Mouse (Mus musculus) adrenal gland, postnatal 25 days (tissue): ENCODE measurements around the gene Cldn3. TPM values are rescaled to one million over a fixed set of nuclear protein-coding genes. Genes with fewer than 3 reads are reported as not detected.

Experiments used
- DNase-seq: peaks from one replicate; pipeline ENCODE4 v3.0.0; 2021; ENCODE audit warnings: mixed read lengths
- total RNA-seq: library from RNA; stranded (reverse); gene quantifications from 2 replicates; pipeline ENCODE4 v1.2.3, GENCODE M21; 2021

Cldn3 gene
- total RNA-seq, 1 experiment from 2014 or later, result 1.0 TPM

GRCm38 (mm10) chr5:135007802-135008571 lies 22.0 kb downstream of the Cldn3 start:
- no peak for DNase-seq

DNA sequence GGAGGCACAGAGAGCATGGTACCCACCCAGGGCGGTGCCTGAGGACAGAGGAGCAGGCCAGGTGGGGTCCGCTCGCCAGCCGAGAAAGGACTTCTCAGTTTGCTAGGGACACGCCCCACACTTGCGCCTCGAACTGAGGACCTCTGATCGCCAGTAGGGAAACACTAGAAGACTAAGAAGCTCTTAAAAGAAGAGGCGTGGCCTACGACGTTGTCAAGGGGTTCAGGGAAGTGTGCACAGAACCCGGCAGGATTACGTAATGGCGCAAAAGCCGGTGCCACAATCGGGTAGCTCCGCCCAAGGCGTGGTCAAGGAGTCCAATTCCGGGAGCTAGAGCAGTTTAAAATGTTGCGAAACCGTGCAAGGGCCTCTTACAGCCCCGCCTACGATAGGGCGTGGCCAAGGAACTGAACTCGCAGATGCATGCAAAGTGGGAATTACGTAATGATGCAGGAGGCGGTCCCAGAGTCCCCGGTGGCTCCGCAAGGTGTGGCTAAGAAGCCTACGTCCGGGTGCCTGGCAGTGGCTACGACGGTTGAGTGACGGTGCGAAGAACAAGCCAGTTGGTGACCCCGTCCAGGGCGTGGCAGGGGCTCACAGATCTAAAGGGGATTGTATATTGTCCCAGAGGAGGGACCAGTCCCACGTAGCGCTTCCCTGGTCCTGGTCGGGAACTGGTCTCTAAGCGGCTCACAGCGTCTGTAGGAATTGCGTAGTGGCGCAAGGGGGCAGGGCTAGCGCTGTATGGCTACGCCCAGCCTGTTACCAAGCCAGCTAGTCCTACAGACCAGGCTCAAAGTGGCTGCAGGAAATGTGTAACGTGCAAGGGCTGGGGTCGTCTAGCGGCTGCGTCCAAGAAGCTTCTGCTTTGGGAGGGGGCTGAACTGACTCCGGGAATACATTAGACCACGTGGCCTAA lies 22.9 kb downstream of the Cldn3 start, which contains the start of gene Abhd11:
Gene Abhd11 (plus strand): TSS at position 482 of the 919 bp plus-strand sequence.
- peak; percentile 94 for DNase-seq

GRCm38 (mm10) chr5:135009590-135010319 lies 23.7 kb downstream of the Cldn3 start:
- DNase-seq, result peak; percentile 82

DNA sequence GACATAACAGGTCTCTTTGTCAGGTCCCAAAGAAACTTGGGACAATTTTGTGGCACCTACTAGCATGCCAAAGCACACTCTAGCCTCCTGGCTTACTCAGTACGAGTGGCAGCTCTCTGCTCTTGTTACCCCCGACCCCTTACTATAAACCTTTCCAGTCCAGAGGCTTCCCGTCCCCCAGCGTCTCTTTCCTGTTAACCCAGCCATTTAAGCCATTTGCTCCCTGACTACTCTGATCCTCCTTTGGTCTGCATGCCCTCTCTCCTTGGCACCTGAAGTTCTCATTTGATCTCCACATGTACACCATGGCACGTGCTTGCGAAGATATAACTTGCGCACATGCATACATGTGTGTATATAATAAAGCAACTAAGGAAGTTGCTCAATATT lies 24.3 kb downstream of the Cldn3 start:
- no peak for DNase-seq

DNA sequence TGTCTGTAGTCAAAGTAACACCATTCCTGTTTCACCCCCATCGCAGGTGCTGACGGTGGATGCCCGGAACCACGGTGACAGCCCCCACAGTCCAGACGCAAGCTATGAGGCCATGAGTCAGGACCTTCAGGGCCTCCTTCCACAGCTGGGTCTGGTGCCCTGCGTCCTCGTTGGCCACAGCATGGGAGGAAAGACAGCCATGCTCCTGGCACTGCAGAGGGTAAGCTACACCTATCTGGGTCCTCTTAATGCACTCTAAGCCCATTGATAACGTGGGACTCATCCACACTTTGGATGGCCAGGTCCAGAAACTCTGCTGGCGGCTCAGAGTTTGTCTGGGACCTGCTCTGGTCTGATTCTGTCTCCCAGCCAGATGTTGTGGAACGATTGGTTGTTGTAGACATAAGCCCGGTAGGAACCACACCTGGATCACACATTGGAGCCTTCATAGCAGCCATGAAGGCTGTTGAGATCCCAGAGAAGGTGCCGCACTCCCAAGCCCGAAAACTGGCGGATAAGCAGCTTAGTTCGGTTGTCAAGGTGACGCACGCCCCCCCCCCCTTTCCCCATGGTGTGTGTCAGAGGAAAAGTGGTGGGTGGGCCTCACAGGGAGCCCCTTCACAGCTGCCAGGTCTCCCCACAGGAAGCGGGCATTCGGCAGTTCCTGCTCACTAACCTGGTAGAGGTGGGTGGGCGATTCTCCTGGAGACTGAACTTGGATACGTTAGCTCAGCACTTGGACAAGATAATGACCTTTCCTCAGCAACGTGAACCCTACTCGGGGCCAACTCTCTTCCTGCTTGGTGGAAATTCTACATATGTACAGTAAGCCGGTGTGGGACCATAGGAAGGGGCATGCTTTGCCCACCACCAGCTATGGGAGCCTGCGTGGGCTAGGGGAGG lies 25.1 kb downstream of the Cldn3 start:
- DNase-seq, result no peak

GRCm38 (mm10) chr5:135011809-135012613 lies 26.0 kb downstream of the Cldn3 start:
- no peak for DNase-seq

GRCm38 (mm10) chr5:135012671-135013441 lies 26.8 kb downstream of the Cldn3 start:
- DNase-seq, result peak; percentile 84

DNA sequence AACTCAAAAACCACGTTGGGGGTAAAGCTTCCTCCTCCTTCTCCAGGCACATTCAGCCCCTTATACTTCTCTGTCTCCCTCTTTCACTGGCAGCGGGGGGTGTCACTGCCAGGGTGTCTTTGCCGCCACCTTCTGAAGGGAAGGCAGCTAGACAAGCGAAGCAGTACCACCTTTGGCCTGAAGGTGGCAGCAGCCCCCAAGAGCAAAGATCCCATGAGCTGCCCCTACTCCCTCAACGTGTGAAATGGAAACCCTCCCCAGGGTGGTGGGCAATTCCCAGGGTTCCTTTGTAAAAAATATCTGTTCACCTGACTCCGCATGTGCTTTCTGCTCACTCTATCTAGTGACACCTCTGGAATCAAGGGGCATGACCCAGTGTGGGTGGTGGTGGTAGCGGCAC lies 29.5 kb downstream of the Cldn3 start:
- DNase-seq, result peak; percentile 85

DNA sequence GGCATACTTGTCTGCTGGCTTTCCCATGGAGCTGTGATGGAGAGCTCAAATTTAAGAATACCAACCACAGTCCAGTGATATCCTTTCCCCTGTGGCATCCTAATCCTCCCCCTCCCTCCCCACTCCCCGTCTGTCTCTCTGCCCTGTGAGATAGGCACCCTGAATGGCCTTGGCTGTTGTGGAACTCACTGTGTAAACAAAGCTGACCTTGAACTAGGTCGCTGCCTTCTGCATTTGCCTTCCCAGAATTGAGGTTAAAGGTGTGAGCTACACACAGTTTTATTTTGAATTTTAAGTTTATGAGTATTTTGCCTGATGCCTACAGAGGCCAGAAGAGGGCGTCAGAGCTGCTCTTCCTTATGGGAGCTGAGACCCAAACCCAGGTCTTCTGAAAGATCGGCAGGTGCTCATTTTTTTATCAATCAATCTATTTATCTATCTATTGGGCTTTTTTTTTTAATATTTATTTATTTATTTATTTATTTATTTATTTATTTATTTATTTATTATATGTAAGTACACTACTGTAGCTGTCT lies 30.3 kb downstream of the Cldn3 start:
- no peak for DNase-seq

DNA sequence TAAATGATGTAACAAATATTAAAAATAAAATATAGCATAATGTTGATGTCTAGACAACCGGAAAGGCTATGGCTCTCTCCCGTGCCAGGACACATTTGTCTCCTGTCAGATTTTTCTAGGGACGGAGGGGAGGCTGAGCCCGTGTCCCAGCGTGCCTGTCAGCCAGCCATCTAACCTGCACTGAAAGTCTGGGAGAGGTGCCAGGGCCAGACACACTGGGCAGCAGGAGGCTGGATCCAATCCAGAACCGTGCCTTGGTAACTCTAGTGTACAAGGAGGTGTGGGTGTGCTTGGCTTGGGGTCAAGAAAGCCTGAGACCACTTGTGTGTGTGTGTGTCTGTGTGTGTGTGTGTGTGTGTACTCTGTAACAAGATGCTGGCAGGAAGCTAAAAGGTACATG lies 35.8 kb downstream of the Cldn3 start:
- DNase-seq, result peak; percentile 82

DNA sequence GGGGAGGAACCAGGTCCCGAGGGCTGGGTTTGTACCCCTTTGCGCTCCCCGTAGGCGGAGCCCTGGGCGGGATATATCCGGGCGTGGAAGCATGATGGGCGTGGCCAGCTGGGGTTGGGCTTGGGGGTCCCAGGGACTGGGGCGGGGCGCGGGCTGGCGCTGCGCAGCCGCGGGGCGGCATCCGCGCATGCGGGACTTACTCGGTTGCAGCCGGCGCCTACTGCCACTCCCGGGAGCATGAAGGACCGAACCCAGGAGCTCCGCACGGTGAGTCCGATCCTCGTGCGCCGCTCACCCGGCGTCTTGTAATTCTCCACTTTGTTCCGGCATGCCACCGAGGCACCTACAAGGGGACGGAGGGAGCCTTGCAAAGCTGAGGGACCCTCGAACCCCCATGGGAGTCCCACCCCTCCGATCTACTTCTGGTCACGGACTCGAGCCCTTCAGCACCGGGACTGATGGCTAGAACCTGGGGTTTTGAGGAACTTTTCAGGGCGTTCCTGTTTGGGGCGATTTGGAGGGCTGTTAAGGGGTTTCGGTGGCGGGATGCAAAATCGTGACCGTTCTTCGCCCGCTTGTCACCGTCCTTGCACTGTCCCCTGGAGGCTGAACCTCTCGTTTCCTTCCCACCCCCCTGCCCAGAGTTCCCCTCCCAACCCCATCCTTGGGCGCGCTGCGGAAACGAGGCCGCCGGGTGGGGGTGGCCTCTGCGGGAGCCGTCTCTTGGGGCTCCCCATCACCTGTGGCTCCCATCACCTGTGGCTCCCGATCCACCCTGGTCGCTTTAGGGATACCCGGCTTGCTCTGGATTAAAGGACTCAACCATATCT lies 37.5 kb downstream of the Cldn3 start, which contains the start of gene Stx1a:
Gene Stx1a (plus strand): TSS at position 139 of the 830 bp plus-strand sequence.
- DNase-seq, result peak; percentile 90

- DNase-seq, result no peak
Measured at GRCm38 (mm10) chr5:135024665-135025224, 38.7 kb downstream of the Cldn3 start.

- DNase-seq, result no peak
Measured at GRCm38 (mm10) chr5:135025899-135026298, 39.9 kb downstream of the Cldn3 start.

GRCm38 (mm10) chr5:135029007-135029854 lies 43.2 kb downstream of the Cldn3 start:
- DNase-seq, result peak; percentile 89

- no peak for DNase-seq
Measured at GRCm38 (mm10) chr5:135032581-135032980, 46.6 kb downstream of the Cldn3 start.

DNA sequence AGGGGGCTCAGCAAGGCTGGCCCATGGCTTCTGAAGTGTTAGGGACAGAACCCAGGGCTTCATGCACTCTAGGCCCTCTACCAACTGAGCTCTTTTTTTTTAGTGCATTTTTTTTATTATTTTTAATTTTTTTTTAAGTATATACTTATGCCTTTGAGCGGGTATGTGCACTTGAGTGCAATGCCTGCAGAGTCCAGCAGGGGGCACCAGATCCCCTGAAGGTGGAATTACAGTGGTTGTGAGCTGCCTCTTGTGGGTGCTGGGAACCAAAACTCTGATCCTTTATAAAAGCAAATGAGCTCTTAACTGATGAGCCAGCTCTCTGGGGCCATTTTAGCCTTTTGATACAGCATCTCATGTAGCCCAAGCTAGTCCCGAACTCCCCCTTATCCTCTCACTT lies 48.6 kb downstream of the Cldn3 start:
- no peak for DNase-seq
